Mouse (Mus musculus): Measurements from ENCODE around the gene Metap1d.

The Metap1d gene

GRCm38 (mm10) chr2:71544391-71545285 is 91.6 kb downstream of the Metap1d start:
- DNase-seq (ENCODE audit: low spot score in 2 of 2) = no peak

GRCm38 (mm10) chr2:71545401-71545881 is 92.4 kb downstream of the Metap1d start:
- no peak for DNase-seq (ENCODE audit: low spot score in 2 of 2)

GRCm38 (mm10) chr2:71545882-71546639 is 93.0 kb downstream of the Metap1d start:
- no peak for DNase-seq (ENCODE audit: low spot score in 2 of 2)

GRCm38 (mm10) chr2:71546640-71547071 is 93.6 kb downstream of the Metap1d start, which contains the start of gene Dlx2:
Gene Dlx2 (minus strand): TSS chr2:71546754.
- DNase-seq (ENCODE audit: low spot score in 2 of 2) = no peak

GRCm38 (mm10) chr2:71547829-71548228 is 94.8 kb downstream of the Metap1d start:
- peak; percentile 36 to 72 for DNase-seq (ENCODE audit: low spot score in 2 of 2)

- no peak for DNase-seq (ENCODE audit: low spot score in 2 of 2)
Measured at GRCm38 (mm10) chr2:71550330-71550729, 97.3 kb downstream of the Metap1d start.

- no peak for DNase-seq (ENCODE audit: low spot score in 2 of 2)
Measured at GRCm38 (mm10) chr2:71551704-71552103, 98.6 kb downstream of the Metap1d start.

- DNase-seq (ENCODE audit: low spot score in 2 of 2) = no peak
Measured at GRCm38 (mm10) chr2:71556071-71556470, 103.0 kb downstream of the Metap1d start.

- DNase-seq (ENCODE audit: low spot score in 2 of 2) = no peak
Measured at GRCm38 (mm10) chr2:71566466-71566865, 113.4 kb downstream of the Metap1d start.

- DNase-seq (ENCODE audit: low spot score in 2 of 2) = no peak
Measured at GRCm38 (mm10) chr2:71573736-71574135, 120.7 kb downstream of the Metap1d start.
